Mouse (Mus musculus) T-helper 17 cell (primary cell): Measurements from ENCODE around the gene D7Ertd443e.

Experiments used
- in situ Hi-C, 2 experiments: fragments of 300-600 bp; cut with MboI, MseI; formaldehyde crosslinking; loops; 1 replicate in 1 of 2; 2 replicates in 1 of 2; pipeline ENCODE4 v1.15.1; 2025; ENCODE audit warnings: high pct_unique_total_duplicates in 2 of 2

Gene D7Ertd443e

GRCm38 (mm10) chr7:134385561-134385960 lies at the start of gene D7Ertd443e:
Gene D7Ertd443e (minus strand): TSS chr7:134385661.
- in situ Hi-C loops = no loop called here

GRCm38 (mm10) chr7:134431681-134432080 lies 46.2 kb upstream of the D7Ertd443e start:
- in situ Hi-C loops = no loop called here

GRCm38 (mm10) chr7:134428676-134429075 lies 43.2 kb upstream of the D7Ertd443e start:
- in situ Hi-C loops = no loop called here

GRCm38 (mm10) chr7:134415014-134415413 lies 29.6 kb upstream of the D7Ertd443e start:
- in situ Hi-C loops = loop anchor here in 1 of 2 experiments (10.0 kb wide), 1 partner anchor 1490 kb away; no protein-coding TSS in a partner anchor

GRCm38 (mm10) chr7:134414005-134414690 lies 28.7 kb upstream of the D7Ertd443e start:
- in situ Hi-C loops = loop anchor here in 1 of 2 experiments (10.0 kb wide), 1 partner anchor 1489 kb away; no protein-coding TSS in a partner anchor

- in situ Hi-C loops = no loop called here
Measured at GRCm38 (mm10) chr7:134408641-134409040, 23.2 kb upstream of the D7Ertd443e start.

- in situ Hi-C loops = no loop called here
Measured at GRCm38 (mm10) chr7:134400746-134401145, 15.3 kb upstream of the D7Ertd443e start.

GRCm38 (mm10) chr7:134396769-134397168 lies 11.3 kb upstream of the D7Ertd443e start:
- in situ Hi-C loops = no loop called here

GRCm38 (mm10) chr7:134382791-134383190 lies 2.7 kb downstream of the D7Ertd443e start:
- in situ Hi-C loops = no loop called here

GRCm38 (mm10) chr7:134381407-134381861 lies 4.0 kb downstream of the D7Ertd443e start:
- in situ Hi-C loops = no loop called here

- in situ Hi-C loops = no loop called here
Measured at GRCm38 (mm10) chr7:134378273-134378672, 7.2 kb downstream of the D7Ertd443e start.

- in situ Hi-C loops = no loop called here
Measured at GRCm38 (mm10) chr7:134376786-134377185, 8.7 kb downstream of the D7Ertd443e start.

- in situ Hi-C loops = no loop called here
Measured at GRCm38 (mm10) chr7:134372276-134372675, 13.2 kb downstream of the D7Ertd443e start.

GRCm38 (mm10) chr7:134369241-134369640 lies 16.2 kb downstream of the D7Ertd443e start:
- in situ Hi-C loops = no loop called here

- in situ Hi-C loops = no loop called here
Measured at GRCm38 (mm10) chr7:134362257-134362870, 23.1 kb downstream of the D7Ertd443e start.

- in situ Hi-C loops = no loop called here
Measured at GRCm38 (mm10) chr7:134348825-134349224, 36.6 kb downstream of the D7Ertd443e start.

- in situ Hi-C loops = no loop called here
Measured at GRCm38 (mm10) chr7:134342202-134342601, 43.3 kb downstream of the D7Ertd443e start.

- in situ Hi-C loops = no loop called here
Measured at GRCm38 (mm10) chr7:134335951-134336350, 49.5 kb downstream of the D7Ertd443e start.

- in situ Hi-C loops = no loop called here
Measured at GRCm38 (mm10) chr7:134320979-134321378, 64.5 kb downstream of the D7Ertd443e start.

GRCm38 (mm10) chr7:134302084-134302483 lies 83.4 kb downstream of the D7Ertd443e start:
- in situ Hi-C loops = no loop called here

GRCm38 (mm10) chr7:134301285-134301684 lies 84.2 kb downstream of the D7Ertd443e start:
- in situ Hi-C loops = no loop called here

- in situ Hi-C loops = no loop called here
Measured at GRCm38 (mm10) chr7:134292750-134293149, 92.7 kb downstream of the D7Ertd443e start.
